Mouse (Mus musculus) testis, adult 2 months (tissue): ENCODE results near the gene Cwh43.

ENCODE experiments used
- CTCF ChIP-seq: fragments of 200-500 bp; IDR thresholded peaks from 2 replicates; pipeline ENCODE4 v1.5.1; 2012; ENCODE audit warnings: low read depth, mild to moderate bottlenecking, inconsistent platforms, low read length, moderate library complexity; ENCODE audit not compliant: control insufficient read depth, insufficient read depth, insufficient replicate concordance
- POLR2A ChIP-seq: fragments of 200-500 bp; IDR thresholded peaks from 2 replicates; pipeline ENCODE4 v1.6.1; 2012; ENCODE audit warnings: low read depth, mild to moderate bottlenecking, inconsistent platforms, low read length, moderate library complexity; ENCODE audit not compliant: control insufficient read depth

DNA sequence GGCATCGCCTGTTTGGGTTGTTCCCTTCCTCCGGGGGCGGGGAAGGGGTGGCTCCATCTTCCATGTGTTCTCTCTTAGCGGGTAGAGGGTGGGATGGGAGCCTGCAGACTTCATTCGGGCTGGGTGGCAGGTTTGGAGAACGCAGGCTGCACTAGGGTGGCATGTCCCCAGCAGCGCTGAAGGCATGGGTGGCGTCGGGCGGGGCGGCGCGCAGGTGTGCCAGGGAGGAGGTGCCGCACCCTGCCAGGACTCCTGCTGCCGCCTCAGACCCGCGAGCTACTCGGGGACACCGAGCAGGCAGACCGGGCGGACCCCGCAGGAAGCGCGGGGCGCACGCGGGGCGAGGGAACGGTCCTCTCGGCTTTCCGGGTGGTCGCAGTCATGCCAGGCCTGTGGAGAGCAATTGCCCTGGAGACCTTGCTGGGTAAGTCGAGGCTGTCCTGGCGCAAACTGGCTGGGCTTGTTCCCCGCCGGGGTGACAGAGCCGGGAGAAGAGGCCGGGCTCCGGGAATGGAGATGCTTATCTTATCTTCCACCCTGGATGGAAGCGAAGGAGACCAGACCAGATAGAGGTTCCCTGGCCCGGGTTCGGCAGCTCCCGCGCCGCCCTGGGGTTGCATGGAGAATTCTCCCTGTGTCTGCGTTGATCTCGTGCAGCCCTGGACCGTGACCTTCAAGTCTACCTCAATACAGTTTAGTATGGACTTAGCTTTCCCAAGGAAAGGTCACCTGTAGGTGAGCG lies at the start of gene Cwh43:
- no peak for TF ChIP-seq POLR2A
- no peak for TF ChIP-seq CTCF
